Mouse (Mus musculus): Measurements from ENCODE around the gene Pigk. TPM values are rescaled to one million over a fixed set of nuclear protein-coding genes. Genes with fewer than 3 reads are reported as not detected.

Gene Pigk
- total and polyA plus RNA-seq, 3 experiments, result 6.4 to 28.1 (median 24.0) TPM

DNA sequence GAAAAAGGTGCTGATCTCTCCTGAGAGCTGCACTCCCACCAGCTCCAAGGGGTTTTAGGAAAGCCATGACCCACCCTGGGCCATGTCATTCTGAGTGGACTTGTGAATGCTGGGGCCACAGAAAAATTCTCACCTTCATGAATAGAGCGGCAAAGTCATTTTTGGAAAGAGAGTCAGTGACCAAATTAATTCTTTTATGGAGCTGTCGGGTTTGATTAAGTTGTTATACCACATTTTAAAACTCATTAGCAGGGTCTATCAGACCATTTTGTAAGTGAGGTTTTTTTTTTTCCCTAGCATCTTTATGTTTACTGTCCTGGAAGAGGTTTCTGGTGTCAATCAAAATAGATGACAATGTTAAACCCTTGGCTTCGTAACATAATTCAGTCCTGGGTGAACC is 169.7 kb downstream of the Pigk start:
- intact Hi-C loops (cut with DNase I), result no loop called here
- Histone ChIP-seq H3K36me3 (ENCODE audit: control insufficient read depth, insufficient read depth, low read length) (no peaks in the 10 kb centered on the region), H3K27ac (no peak overlapping the region), H3K79me2 (replicated peaks; ENCODE audit: control insufficient read depth, insufficient read depth, low read length) (no peaks in the 10 kb centered on the region), H3K27me3 (ENCODE audit: control insufficient read depth, insufficient read depth, low read length) (no peaks in the 10 kb centered on the region), H3K9ac (ENCODE audit: low read depth, low read length) (no peak overlapping the region), H3K4me3 (no peak overlapping the region), H3K4me1 (ENCODE audit: control insufficient read depth, insufficient read depth, low read length) (no peaks in the 10 kb centered on the region)
- no peak for DNase-seq
- TF ChIP-seq CTCF (IDR thresholded peaks at IDR 0.05) (no peak), POLR2A (IDR thresholded peaks at IDR 0.05; ENCODE audit: insufficient read depth, low read depth, low read length) (no peak), EP300 (IDR thresholded peaks at IDR 0.05; ENCODE audit: insufficient read depth, low read depth, low read length) (no peak)
- 88% methylated on average over 3 of the region's 3 CpGs for WGBS

DNA sequence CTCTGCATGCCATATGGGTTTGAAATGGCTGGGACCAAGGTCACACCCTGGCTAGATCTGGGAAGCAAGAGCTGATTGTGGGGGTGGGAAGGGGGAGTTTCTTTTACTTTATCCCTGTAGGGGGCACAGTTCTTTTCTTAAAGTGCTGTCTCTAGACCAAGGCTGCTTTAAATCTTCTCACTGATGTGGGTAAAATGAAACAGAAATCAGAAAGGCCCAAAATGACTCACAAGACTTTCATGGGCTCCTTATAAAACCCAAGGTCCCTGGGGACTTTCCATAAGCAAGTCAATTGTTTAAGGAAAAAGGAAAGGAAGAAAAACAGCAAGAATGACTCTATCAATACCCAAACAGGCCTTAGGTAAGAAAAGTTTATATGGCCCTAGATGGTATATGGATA is 172.8 kb downstream of the Pigk start:
- Histone ChIP-seq H3K27ac (no peak overlapping the region), H3K9ac (ENCODE audit: low read depth, low read length) (no peak overlapping the region), H3K4me3 (no peak overlapping the region), H3K4me1 (ENCODE audit: control insufficient read depth, insufficient read depth, low read length) (no peaks in the 10 kb centered on the region), H3K79me2 (replicated peaks; ENCODE audit: control insufficient read depth, insufficient read depth, low read length) (no peaks in the 10 kb centered on the region), H3K27me3 (ENCODE audit: control insufficient read depth, insufficient read depth, low read length) (no peaks in the 10 kb centered on the region), H3K36me3 (ENCODE audit: control insufficient read depth, insufficient read depth, low read length) (no peaks in the 10 kb centered on the region)
- intact Hi-C loops (cut with DNase I), result no loop called here
- DNase-seq, result no peak
- no peak for TF ChIP-seq EP300 (IDR thresholded peaks at IDR 0.05; ENCODE audit: insufficient read depth, low read depth, low read length)
- TF ChIP-seq POLR2A (IDR thresholded peaks at IDR 0.05; ENCODE audit: insufficient read depth, low read depth, low read length), result no peak
- no peak for TF ChIP-seq CTCF (IDR thresholded peaks at IDR 0.05)

DNA sequence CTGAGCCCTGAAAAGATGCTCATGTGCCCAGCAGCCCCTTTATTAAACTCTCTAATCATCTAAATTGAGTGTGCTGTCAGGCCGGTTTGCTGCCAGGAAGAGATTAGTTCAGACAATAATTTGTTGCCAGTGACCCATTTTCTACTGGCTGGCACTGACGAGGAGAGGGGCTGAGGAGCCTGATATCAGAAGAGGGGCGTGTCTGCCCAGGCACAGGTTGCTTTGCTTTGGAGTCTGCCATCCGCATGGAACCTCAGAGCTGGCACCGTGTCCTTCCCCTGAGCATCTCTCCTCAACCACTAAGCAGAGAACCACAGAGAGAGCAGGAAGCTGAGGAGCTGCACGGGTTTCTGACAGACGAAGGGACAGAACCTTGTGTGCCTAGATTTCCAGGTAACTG is 174.2 kb downstream of the Pigk start:
- Histone ChIP-seq H3K9ac (ENCODE audit: low read depth, low read length) (no peak overlapping the region), H3K4me3 (no peak overlapping the region), H3K36me3 (ENCODE audit: control insufficient read depth, insufficient read depth, low read length) (no peaks in the 10 kb centered on the region), H3K4me1 (ENCODE audit: control insufficient read depth, insufficient read depth, low read length) (no peaks in the 10 kb centered on the region), H3K27ac (no peak overlapping the region), H3K27me3 (ENCODE audit: control insufficient read depth, insufficient read depth, low read length) (no peaks in the 10 kb centered on the region), H3K79me2 (replicated peaks; ENCODE audit: control insufficient read depth, insufficient read depth, low read length) (no peaks in the 10 kb centered on the region)
- TF ChIP-seq POLR2A (IDR thresholded peaks at IDR 0.05; ENCODE audit: insufficient read depth, low read depth, low read length), result no peak
- no peak for TF ChIP-seq CTCF (IDR thresholded peaks at IDR 0.05)
- TF ChIP-seq EP300 (IDR thresholded peaks at IDR 0.05; ENCODE audit: insufficient read depth, low read depth, low read length), result no peak
- WGBS, result 67% methylated on average over 7 of the region's 7 CpGs
- no peak for DNase-seq
- intact Hi-C loops (cut with DNase I), result no loop called here

DNA sequence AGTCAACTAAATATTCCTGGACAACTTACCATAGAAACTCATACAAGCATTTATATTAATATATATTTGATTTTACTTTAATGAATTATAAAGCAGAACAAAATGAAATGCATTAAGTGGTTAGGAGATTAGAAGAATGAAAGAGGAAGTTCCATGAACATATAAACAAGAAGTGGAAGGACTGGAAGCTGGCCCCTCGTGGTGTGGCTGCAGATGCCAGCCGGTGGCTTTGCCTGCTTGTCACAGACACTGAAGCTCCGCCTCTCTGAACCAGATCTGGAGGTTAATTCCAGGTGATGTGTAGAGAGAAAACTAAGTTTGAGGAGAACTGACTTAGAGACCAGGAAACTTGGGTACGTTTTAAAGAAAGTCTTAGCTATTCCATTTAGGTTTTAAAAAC is 181.0 kb downstream of the Pigk start:
- no peaks in the 10 kb centered on the region for H3K36me3 ChIP-seq (ENCODE audit: control insufficient read depth, insufficient read depth, low read length)
- no peaks in the 10 kb centered on the region for H3K4me1 ChIP-seq (ENCODE audit: control insufficient read depth, insufficient read depth, low read length)
- H3K4me3 ChIP-seq, result no peak overlapping the region
- intact Hi-C loops (cut with DNase I), result no loop called here
- 44% methylated on average over 4 of the region's 4 CpGs for WGBS
- no peak overlapping the region for H3K9ac ChIP-seq (ENCODE audit: low read depth, low read length)
- no peaks in the 10 kb centered on the region for H3K27me3 ChIP-seq (ENCODE audit: control insufficient read depth, insufficient read depth, low read length)
- no peak overlapping the region for H3K27ac ChIP-seq
- TF ChIP-seq POLR2A (IDR thresholded peaks at IDR 0.05; ENCODE audit: insufficient read depth, low read depth, low read length) (no peak), CTCF (IDR thresholded peaks at IDR 0.05) (no peak), EP300 (IDR thresholded peaks at IDR 0.05; ENCODE audit: insufficient read depth, low read depth, low read length) (no peak)
- H3K79me2 ChIP-seq (replicated peaks; ENCODE audit: control insufficient read depth, insufficient read depth, low read length), result no peaks in the 10 kb centered on the region
- DNase-seq, result no peak

DNA sequence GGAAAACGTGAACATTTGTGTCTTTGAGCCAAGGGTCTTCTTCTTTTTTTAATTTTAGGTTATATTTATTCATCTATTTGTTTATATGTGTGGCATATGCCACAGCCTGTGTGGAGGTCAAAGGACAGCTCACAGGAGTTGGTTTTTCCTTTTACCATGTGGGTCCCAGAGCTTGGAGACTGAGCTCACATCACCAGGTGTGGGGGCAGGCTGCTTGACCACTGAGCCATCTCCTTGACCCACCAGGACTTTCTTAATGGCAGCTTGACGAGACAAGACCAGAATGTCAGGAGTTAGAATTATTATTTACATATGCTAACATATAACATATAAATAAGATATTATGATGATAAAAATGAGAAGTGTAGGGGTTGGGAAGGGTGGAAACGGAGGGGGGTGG is 182.2 kb downstream of the Pigk start:
- no peak for TF ChIP-seq EP300 (IDR thresholded peaks at IDR 0.05; ENCODE audit: insufficient read depth, low read depth, low read length)
- no peak for TF ChIP-seq POLR2A (IDR thresholded peaks at IDR 0.05; ENCODE audit: insufficient read depth, low read depth, low read length)
- TF ChIP-seq CTCF (IDR thresholded peaks at IDR 0.05), result no peak
- Histone ChIP-seq H3K27me3 (ENCODE audit: control insufficient read depth, insufficient read depth, low read length) (no peaks in the 10 kb centered on the region), H3K4me1 (ENCODE audit: control insufficient read depth, insufficient read depth, low read length) (no peaks in the 10 kb centered on the region), H3K9ac (ENCODE audit: low read depth, low read length) (no peak overlapping the region), H3K27ac (no peak overlapping the region), H3K79me2 (replicated peaks; ENCODE audit: control insufficient read depth, insufficient read depth, low read length) (no peaks in the 10 kb centered on the region), H3K4me3 (no peak overlapping the region), H3K36me3 (ENCODE audit: control insufficient read depth, insufficient read depth, low read length) (no peaks in the 10 kb centered on the region)
- DNase-seq, result no peak
- intact Hi-C loops (cut with DNase I), result no loop called here
- WGBS, result 58% methylated on average over 3 of the region's 3 CpGs

DNA sequence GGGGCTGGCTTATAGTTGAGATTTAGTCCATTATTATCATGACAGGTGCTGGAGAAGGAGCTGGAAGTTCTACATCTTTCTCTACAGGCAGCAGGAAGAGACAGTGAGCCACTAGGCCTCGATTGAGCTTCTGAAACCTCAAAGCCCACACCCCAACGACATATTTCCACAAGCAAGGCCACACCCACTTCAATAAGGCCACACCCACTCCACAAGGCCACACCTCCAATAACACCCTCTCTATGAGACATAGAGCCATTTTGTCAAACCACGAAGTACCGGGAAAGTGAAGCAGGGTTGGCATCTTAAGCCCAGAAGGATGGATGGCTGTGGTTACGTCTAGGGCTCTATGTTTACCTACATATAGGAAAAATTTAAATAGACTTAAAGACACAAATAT is 183.3 kb downstream of the Pigk start:
- no peak for TF ChIP-seq CTCF (IDR thresholded peaks at IDR 0.05)
- TF ChIP-seq EP300 (IDR thresholded peaks at IDR 0.05; ENCODE audit: insufficient read depth, low read depth, low read length), result no peak
- TF ChIP-seq POLR2A (IDR thresholded peaks at IDR 0.05; ENCODE audit: insufficient read depth, low read depth, low read length), result no peak
- no peak overlapping the region for H3K27ac ChIP-seq
- H3K4me1 ChIP-seq (ENCODE audit: control insufficient read depth, insufficient read depth, low read length), result no peaks in the 10 kb centered on the region
- no peak overlapping the region for H3K4me3 ChIP-seq
- intact Hi-C loops (cut with DNase I), result no loop called here
- no peaks in the 10 kb centered on the region for H3K79me2 ChIP-seq (replicated peaks; ENCODE audit: control insufficient read depth, insufficient read depth, low read length)
- no peak overlapping the region for H3K9ac ChIP-seq (ENCODE audit: low read depth, low read length)
- 84% methylated on average over 5 of the region's 5 CpGs for WGBS
- H3K36me3 ChIP-seq (ENCODE audit: control insufficient read depth, insufficient read depth, low read length), result no peaks in the 10 kb centered on the region
- DNase-seq, result no peak
- no peaks in the 10 kb centered on the region for H3K27me3 ChIP-seq (ENCODE audit: control insufficient read depth, insufficient read depth, low read length)

Measured in heart, adult 2 months (tissue).